Mouse (Mus musculus): Measurements from ENCODE around the gene Hdgfl2.

DNA sequence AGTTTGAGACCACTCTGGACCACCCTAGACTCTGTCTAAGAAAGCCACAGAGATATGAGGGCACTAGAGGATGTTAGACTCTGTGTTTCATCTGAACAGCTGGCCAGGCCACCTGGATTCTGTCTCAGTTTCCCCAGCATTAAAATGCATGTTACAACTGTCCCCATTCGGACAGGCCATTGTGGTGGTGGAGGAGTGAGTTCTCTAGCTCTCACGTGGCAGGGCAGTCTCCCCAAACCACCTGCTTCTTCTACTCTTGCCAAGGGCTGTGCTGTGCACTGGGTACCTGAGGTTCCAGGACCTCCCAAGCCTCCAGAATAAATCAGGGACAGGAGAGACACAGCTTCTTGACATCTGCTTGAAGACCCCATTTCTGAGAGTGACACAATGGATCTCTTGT is 70.5 kb downstream of the Hdgfl2 start:
- no peak for TF ChIP-seq CTCF (IDR thresholded peaks at IDR 0.05; ENCODE audit: low read depth)
- TF ChIP-seq EP300 (optimal IDR thresholded peaks at IDR 0.05) = no peak

All from stomach, postnatal 0 days (tissue).